Mouse (Mus musculus) spleen, postnatal 14 days (tissue): ENCODE data around the gene Ddit4l.
"Not testable (repeated sequence)": the region's sequence is repeated elsewhere in the genome, so short reads cannot be mapped to it uniquely, and the experiment has no call there.

Source experiments
- DNase-seq, 2 experiments: peaks; one replicate each; pipeline ENCODE4 v3.0.0; 2021 to 2022; ENCODE audit warnings: low spot score in 2 of 2

The Ddit4l gene

GRCm38 (mm10) chr3:137621312-137621711 is at the start of gene Ddit4l:
Ddit4l (plus strand) TSS chr3:137621612.
- not testable (repeated sequence) for DNase-seq

GRCm38 (mm10) chr3:137576146-137576545 is 45.3 kb upstream of the Ddit4l start:
- no peak for DNase-seq

- no peak for DNase-seq
Measured at GRCm38 (mm10) chr3:137586376-137586969, 34.9 kb upstream of the Ddit4l start.

- no peak for DNase-seq
Measured at GRCm38 (mm10) chr3:137589811-137590210, 31.6 kb upstream of the Ddit4l start.

GRCm38 (mm10) chr3:137594332-137594905 is 27.0 kb upstream of the Ddit4l start:
- no peak for DNase-seq

GRCm38 (mm10) chr3:137608918-137609435 is 12.4 kb upstream of the Ddit4l start:
- no peak for DNase-seq

- DNase-seq: no peak
Measured at GRCm38 (mm10) chr3:137610457-137611109, 10.8 kb upstream of the Ddit4l start.

GRCm38 (mm10) chr3:137611110-137611857 is 10.1 kb upstream of the Ddit4l start:
- no peak for DNase-seq

- DNase-seq: no peak
Measured at GRCm38 (mm10) chr3:137611981-137612380, 9.4 kb upstream of the Ddit4l start.

- DNase-seq: no peak
Measured at GRCm38 (mm10) chr3:137620540-137620939, 872 bp upstream of the Ddit4l start.

- DNase-seq: no peak
Measured at GRCm38 (mm10) chr3:137622091-137622490, 679 bp downstream of the Ddit4l start.

GRCm38 (mm10) chr3:137622895-137623580 is 1.6 kb downstream of the Ddit4l start:
- DNase-seq: no peak

- DNase-seq: peak in 1 of 2 experiments; percentile 3
Measured at GRCm38 (mm10) chr3:137623581-137624362, 2.4 kb downstream of the Ddit4l start.

GRCm38 (mm10) chr3:137625054-137625453 is 3.6 kb downstream of the Ddit4l start:
- DNase-seq: no peak

GRCm38 (mm10) chr3:137633726-137634125 is 12.3 kb downstream of the Ddit4l start:
- DNase-seq: no peak

GRCm38 (mm10) chr3:137636571-137636970 is 15.2 kb downstream of the Ddit4l start:
- no peak for DNase-seq

GRCm38 (mm10) chr3:137641238-137641637 is 19.8 kb downstream of the Ddit4l start:
- DNase-seq: no peak

GRCm38 (mm10) chr3:137642137-137642536 is 20.7 kb downstream of the Ddit4l start:
- no peak for DNase-seq

GRCm38 (mm10) chr3:137642568-137642967 is 21.2 kb downstream of the Ddit4l start:
- no peak for DNase-seq

- DNase-seq: no peak
Measured at GRCm38 (mm10) chr3:137644081-137644480, 22.7 kb downstream of the Ddit4l start.

GRCm38 (mm10) chr3:137644947-137645346 is 23.5 kb downstream of the Ddit4l start:
- no peak for DNase-seq
